Mouse (Mus musculus) heart, embryonic 11.5 days (tissue): ENCODE results near the gene Neurl1a. TPM values are rescaled to one million over a fixed set of nuclear protein-coding genes. Genes with fewer than 3 reads are reported as not detected.

Experiments used
- ATAC-seq: fragments of 200-750 bp; cut with Nextera tagmentation; replicated peaks from 2 replicates; pipeline ENCODE4 v1.8.0; 2017; ENCODE audit warnings: moderate library complexity; ENCODE audit not compliant: insufficient number of reproducible peaks, low FRiP score, low TSS enrichment
- H3K27ac ChIP-seq: fragments of 300-500 bp; sonication (generic); 2 replicates; pipeline ENCODE4 v1.5.1; 2014; ENCODE audit warnings: mild to moderate bottlenecking, low read depth, low read length
- H3K27me3 ChIP-seq: fragments of 300-500 bp; sonication (generic); 2 replicates; pipeline ENCODE4 v1.6.1; 2014; ENCODE audit warnings: mild to moderate bottlenecking, low read length, mixed read lengths; ENCODE audit not compliant: control insufficient read depth, insufficient read depth
- H3K36me3 ChIP-seq: fragments of 300-500 bp; sonication (generic); 2 replicates; pipeline ENCODE4 v1.6.1; 2014; ENCODE audit warnings: mild to moderate bottlenecking, low read length, moderate library complexity, mixed read lengths; ENCODE audit not compliant: control insufficient read depth, insufficient read depth
- H3K4me1 ChIP-seq: fragments of 300-500 bp; sonication (generic); 2 replicates; pipeline ENCODE4 v1.6.1; 2014; ENCODE audit warnings: low read length; ENCODE audit not compliant: control insufficient read depth, insufficient read depth
- H3K4me2 ChIP-seq: fragments of 300-500 bp; sonication (generic); 2 replicates; pipeline ENCODE4 v1.6.1; 2014; ENCODE audit warnings: mild to moderate bottlenecking, moderate library complexity
- H3K4me3 ChIP-seq: fragments of 300-500 bp; sonication (generic); 2 replicates; pipeline ENCODE4 v1.5.1; 2014; ENCODE audit warnings: low read depth, low read length
- H3K9ac ChIP-seq: fragments of 300-500 bp; sonication (generic); 2 replicates; pipeline ENCODE4 v1.6.1; 2014; ENCODE audit warnings: mild to moderate bottlenecking, low read depth, low read length, moderate library complexity
- H3K9me3 ChIP-seq: fragments of 300-500 bp; sonication (generic); replicated peaks from 2 replicates; pipeline ENCODE4 v1.6.1; 2016; ENCODE audit warnings: low read length; ENCODE audit not compliant: control insufficient read depth
- WGBS: fragments of 180-500 bp; shearing (Covaris S2); extraction: QIAGEN DNeasy Blood & Tissue Kit; methylation state at CpG from one replicate; pipeline ENCODE4 v1.1.7; 2014; ENCODE audit not compliant: insufficient replicate concordance; 5-methylcytosine and 5-hydroxymethylcytosine counted together
- polyA plus RNA-seq: library from polyadenylated mRNA; unstranded; fragments of >200 nt; fragmentation: Nextera tagmentation; extraction: Ambion mirVana; gene quantifications from 2 replicates; pipeline ENCODE4 v1.2.1, GENCODE M21; 2014

The Neurl1a gene
- polyA plus RNA-seq, 1 experiment from 2014 or later, result 3.2 TPM

DNA sequence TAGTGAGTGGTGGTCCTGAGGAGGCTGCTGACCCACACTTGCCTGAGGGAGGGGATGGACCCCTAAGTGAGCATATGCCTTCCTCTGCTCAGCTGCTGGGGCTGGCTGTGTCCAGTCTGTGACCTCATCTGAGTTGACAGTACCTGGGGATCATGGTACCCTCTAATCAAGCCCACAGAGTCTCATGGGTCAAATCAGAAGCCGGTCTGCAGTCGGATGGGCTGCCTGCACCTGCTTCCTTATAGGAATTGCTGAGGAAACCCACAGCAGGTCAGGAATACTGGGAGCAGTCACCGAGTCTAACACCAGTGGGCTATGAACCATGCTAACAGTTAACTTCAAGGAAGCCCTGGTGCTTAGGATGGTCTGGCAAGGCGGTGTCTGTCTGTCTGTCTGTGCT, 31.8 kb downstream of the Neurl1a start:
- H3K9ac ChIP-seq, result no peak overlapping the region
- H3K27me3 ChIP-seq, result no peaks in the 10 kb centered on the region
- no peak overlapping the region for H3K4me2 ChIP-seq
- H3K27ac ChIP-seq, result no peak overlapping the region
- 80% methylated on average over 4 of the region's 4 CpGs for whole genome bisulfite sequencing
- no peak for ATAC-seq
- no peaks in the 10 kb centered on the region for H3K4me1 ChIP-seq
- no peak overlapping the region for H3K4me3 ChIP-seq
- no peaks in the 10 kb centered on the region for H3K36me3 ChIP-seq
- H3K9me3 ChIP-seq, result no peaks in the 10 kb centered on the region

- Histone ChIP-seq H3K4me2 (no peak overlapping the region), H3K27me3 (no peaks in the 10 kb centered on the region), H3K27ac (no peak overlapping the region), H3K4me3 (no peak overlapping the region), H3K36me3 (no peaks in the 10 kb centered on the region), H3K9me3 (no peaks in the 10 kb centered on the region), H3K4me1 (no peaks in the 10 kb centered on the region), H3K9ac (no peak overlapping the region)
- 80% methylated on average over 10 of the region's 10 CpGs for WGBS
- no peak for ATAC-seq
Measured at GRCm38 (mm10) chr19:47211609-47212312, 33.1 kb downstream of the Neurl1a start.

DNA sequence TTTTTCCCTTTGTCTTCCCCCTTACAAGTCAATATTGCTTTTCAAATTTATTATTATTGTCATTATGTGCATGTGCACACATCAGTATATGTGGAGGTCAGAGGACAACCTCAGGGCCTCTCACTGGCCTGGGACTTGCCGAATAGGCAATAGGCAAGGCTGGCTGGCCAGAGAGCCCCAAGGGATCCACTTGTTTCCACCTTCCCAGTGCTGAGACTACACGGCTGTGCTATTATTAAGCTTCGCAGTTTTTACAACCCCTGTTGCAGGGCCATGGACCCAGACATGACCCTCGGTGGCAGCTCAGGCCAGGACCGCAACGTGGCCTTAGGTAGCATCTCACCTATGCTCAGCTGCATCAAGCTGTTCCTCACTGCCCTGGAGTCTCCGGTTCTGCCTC, 33.8 kb downstream of the Neurl1a start:
- H3K9me3 ChIP-seq, result no peaks in the 10 kb centered on the region
- WGBS, result 82% methylated on average over 7 of the region's 7 CpGs
- H3K27me3 ChIP-seq, result no peaks in the 10 kb centered on the region
- no peaks in the 10 kb centered on the region for H3K36me3 ChIP-seq
- ATAC-seq, result no peak
- no peak overlapping the region for H3K4me2 ChIP-seq
- no peaks in the 10 kb centered on the region for H3K4me1 ChIP-seq
- H3K9ac ChIP-seq, result no peak overlapping the region
- no peak overlapping the region for H3K4me3 ChIP-seq
- H3K27ac ChIP-seq, result no peak overlapping the region

DNA sequence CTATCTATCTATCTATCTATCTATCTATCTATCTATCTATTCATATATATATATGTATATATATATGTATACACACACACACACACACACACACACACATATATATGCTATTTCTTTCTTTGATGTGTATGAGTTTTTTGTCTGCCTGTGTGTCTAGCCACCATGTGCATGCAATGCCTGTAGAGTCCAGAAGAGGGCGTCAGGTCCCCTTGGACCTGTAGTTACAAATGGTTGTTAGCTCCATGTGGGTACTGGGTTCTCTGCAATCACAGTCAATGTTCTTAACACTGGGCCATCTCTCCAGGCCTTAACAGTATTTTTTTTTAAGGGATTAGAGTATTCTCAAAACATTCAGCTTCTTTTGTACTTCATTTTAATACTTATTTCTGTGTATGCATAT, 34.9 kb downstream of the Neurl1a start:
- no peaks in the 10 kb centered on the region for H3K9me3 ChIP-seq
- H3K27me3 ChIP-seq, result no peaks in the 10 kb centered on the region
- H3K9ac ChIP-seq, result no peak overlapping the region
- ATAC-seq, result no peak
- no peak overlapping the region for H3K4me2 ChIP-seq
- 42% methylated on average over 1 of the region's 1 CpGs for WGBS
- H3K27ac ChIP-seq, result no peak overlapping the region
- no peaks in the 10 kb centered on the region for H3K4me1 ChIP-seq
- no peaks in the 10 kb centered on the region for H3K36me3 ChIP-seq
- no peak overlapping the region for H3K4me3 ChIP-seq

DNA sequence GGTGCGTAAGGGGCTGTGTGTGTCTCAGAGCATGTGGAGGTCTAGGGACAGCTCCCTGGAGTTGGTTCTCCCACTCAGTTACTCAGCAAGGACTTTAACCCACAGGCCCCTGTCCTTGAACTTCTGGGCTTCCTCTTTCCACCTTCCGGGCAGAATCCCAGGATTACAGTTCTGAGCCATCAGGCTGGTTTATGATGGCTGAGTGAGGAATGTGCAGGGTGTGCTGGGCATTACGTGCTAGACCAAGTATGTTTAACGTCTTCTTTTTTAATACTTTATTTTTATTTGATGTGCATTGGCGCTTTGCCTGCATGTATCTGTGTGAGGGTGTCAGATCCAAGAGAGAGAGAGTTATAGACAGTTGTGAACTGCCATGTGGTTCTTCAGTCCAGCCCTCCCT, 38.1 kb downstream of the Neurl1a start:
- Histone ChIP-seq H3K9ac (no peak overlapping the region), H3K4me2 (no peak overlapping the region), H3K27ac (no peak overlapping the region), H3K4me1 (no peaks in the 10 kb centered on the region), H3K36me3 (no peaks in the 10 kb centered on the region), H3K9me3 (no peaks in the 10 kb centered on the region), H3K4me3 (no peak overlapping the region), H3K27me3 (no peaks in the 10 kb centered on the region)
- no peak for ATAC-seq
- 85% methylated on average over 5 of the region's 5 CpGs for WGBS

GRCm38 (mm10) chr19:47219622-47220021, 41.0 kb downstream of the Neurl1a start:
- Histone ChIP-seq H3K4me3 (no peak overlapping the region), H3K9ac (no peak overlapping the region), H3K4me1 (peaks cover 5% of the 10 kb centered on the region), H3K27me3 (no peaks in the 10 kb centered on the region), H3K9me3 (no peaks in the 10 kb centered on the region), H3K4me2 (no peak overlapping the region), H3K36me3 (no peaks in the 10 kb centered on the region), H3K27ac (no peak overlapping the region)
- no peak for ATAC-seq
- 65% methylated on average over 4 of the region's 4 CpGs for WGBS

- WGBS, result 82% methylated on average over 2 of the region's 2 CpGs
- no peaks in the 10 kb centered on the region for H3K27me3 ChIP-seq
- H3K4me2 ChIP-seq, result no peak overlapping the region
- H3K4me3 ChIP-seq, result no peak overlapping the region
- H3K36me3 ChIP-seq, result no peaks in the 10 kb centered on the region
- no peak overlapping the region for H3K27ac ChIP-seq
- no peaks in the 10 kb centered on the region for H3K9me3 ChIP-seq
- H3K4me1 ChIP-seq, result peaks cover 5% of the 10 kb centered on the region
- no peak for ATAC-seq
- H3K9ac ChIP-seq, result no peak overlapping the region
Measured at GRCm38 (mm10) chr19:47220232-47220631, 41.6 kb downstream of the Neurl1a start.

DNA sequence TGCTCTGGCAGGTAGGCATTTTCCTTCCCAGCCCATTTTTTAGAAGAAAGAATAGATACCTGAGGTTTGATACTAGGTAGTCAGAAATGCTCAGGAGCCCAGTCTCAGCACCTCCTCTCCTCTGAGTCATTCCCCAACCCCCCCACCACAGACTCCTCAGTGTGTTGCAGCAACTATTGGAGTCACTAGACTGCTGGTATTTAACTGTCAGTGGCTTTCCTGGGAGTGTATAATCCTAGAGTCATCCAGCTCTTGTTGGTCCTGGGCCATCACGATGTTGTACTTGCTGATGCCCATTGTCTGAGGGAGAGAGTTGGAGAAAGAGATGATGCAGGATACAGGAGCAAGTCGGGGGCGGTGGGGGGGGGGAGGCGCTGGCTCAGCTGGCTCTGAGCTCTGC, 42.4 kb downstream of the Neurl1a start:
- H3K27ac ChIP-seq, result no peak overlapping the region
- H3K27me3 ChIP-seq, result no peaks in the 10 kb centered on the region
- H3K9ac ChIP-seq, result no peak overlapping the region
- H3K4me2 ChIP-seq, result no peak overlapping the region
- H3K4me1 ChIP-seq, result peaks cover 5% of the 10 kb centered on the region
- no peaks in the 10 kb centered on the region for H3K9me3 ChIP-seq
- H3K36me3 ChIP-seq, result no peaks in the 10 kb centered on the region
- H3K4me3 ChIP-seq, result no peak overlapping the region
- ATAC-seq, result no peak
- WGBS, result 70% methylated on average over 4 of the region's 4 CpGs

GRCm38 (mm10) chr19:47221500-47222153, 43.0 kb downstream of the Neurl1a start:
- Histone ChIP-seq H3K4me3 (no peak overlapping the region), H3K9ac (no peak overlapping the region), H3K36me3 (no peaks in the 10 kb centered on the region), H3K9me3 (no peaks in the 10 kb centered on the region), H3K4me1 (peaks cover 5% of the 10 kb centered on the region), H3K27ac (no peak overlapping the region), H3K4me2 (no peak overlapping the region), H3K27me3 (no peaks in the 10 kb centered on the region)
- WGBS, result 81% methylated on average over 7 of the region's 7 CpGs
- no peak for ATAC-seq
